Mouse (Mus musculus) Muller cell, postnatal 12 days (primary cell): ENCODE measurements around the gene Gpd1l.
A peak's percentile ranks its signal among the peaks of the same experiment; 100 is the strongest.
"Not testable (repeated sequence)": the region's sequence is repeated elsewhere in the genome, so short reads cannot be mapped to it uniquely, and the experiment has no call there.

Experiments
- DNase-seq: peaks from one replicate; pipeline ENCODE4 v3.0.0-alpha.2; 2015; ENCODE audit errors: inconsistent ontology term

Gpd1l gene

GRCm38 (mm10) chr9:114933723-114934171 is at the start of gene Gpd1l:
Gene Gpd1l (minus strand): TSS chr9:114933987.
- peak; percentile 98 for DNase-seq

GRCm38 (mm10) chr9:114982689-114983360 is 49.0 kb upstream of the Gpd1l start, which contains the start of gene Rps27rt:
Gene Rps27rt (minus strand): TSS chr9:114982739.
- DNase-seq = no peak

GRCm38 (mm10) chr9:114979969-114980368 is 46.2 kb upstream of the Gpd1l start:
- DNase-seq = no peak

- DNase-seq = peak; percentile 89
Observed at GRCm38 (mm10) chr9:114978281-114979111, 44.7 kb upstream of the Gpd1l start, which contains the start of gene Osbpl10. Gene Osbpl10 (plus strand): TSS chr9:114978569.

- DNase-seq = no peak
Observed at GRCm38 (mm10) chr9:114977461-114978280, 43.9 kb upstream of the Gpd1l start.

- DNase-seq = not testable (repeated sequence)
Observed at GRCm38 (mm10) chr9:114966286-114966685, 32.5 kb upstream of the Gpd1l start.

GRCm38 (mm10) chr9:114964093-114964492 is 30.3 kb upstream of the Gpd1l start:
- DNase-seq = no peak

GRCm38 (mm10) chr9:114960844-114961243 is 27.1 kb upstream of the Gpd1l start:
- DNase-seq = no peak

GRCm38 (mm10) chr9:114960043-114960789 is 26.4 kb upstream of the Gpd1l start:
- no peak for DNase-seq

GRCm38 (mm10) chr9:114956945-114957344 is 23.2 kb upstream of the Gpd1l start:
- peak; percentile 20 for DNase-seq

GRCm38 (mm10) chr9:114955340-114955739 is 21.6 kb upstream of the Gpd1l start:
- no peak for DNase-seq

- DNase-seq = no peak
Observed at GRCm38 (mm10) chr9:114952866-114953265, 19.1 kb upstream of the Gpd1l start.

- peak; percentile 92 for DNase-seq
Observed at GRCm38 (mm10) chr9:114948395-114948794, 14.6 kb upstream of the Gpd1l start.

- no peak for DNase-seq
Observed at GRCm38 (mm10) chr9:114945576-114945975, 11.8 kb upstream of the Gpd1l start.

GRCm38 (mm10) chr9:114944642-114945041 is 10.9 kb upstream of the Gpd1l start:
- no peak for DNase-seq

- DNase-seq = no peak
Observed at GRCm38 (mm10) chr9:114936687-114937086, 2.9 kb upstream of the Gpd1l start.

GRCm38 (mm10) chr9:114935321-114935720 is 1.5 kb upstream of the Gpd1l start:
- no peak for DNase-seq

- DNase-seq = no peak
Observed at GRCm38 (mm10) chr9:114934231-114934630, 444 bp upstream of the Gpd1l start.

- DNase-seq = peak; percentile 48
Observed at GRCm38 (mm10) chr9:114933037-114933722, 607 bp downstream of the Gpd1l start.

GRCm38 (mm10) chr9:114932607-114933006 is 1.2 kb downstream of the Gpd1l start:
- peak; percentile 32 for DNase-seq
